Mouse (Mus musculus) cerebellum, postnatal 36 days (tissue): ENCODE data around the gene March4.

Experiments
- DNase-seq, 2 experiments: peaks; one replicate each; pipeline ENCODE4 v3.0.0; 2021 to 2022; ENCODE audit warnings: mixed read lengths in 2 of 2

The March4 gene

GRCm38 (mm10) chr1:72439146-72439545 is 97.6 kb downstream of the March4 start:
- peak; percentile 69 for DNase-seq

GRCm38 (mm10) chr1:72436967-72437366 is 99.8 kb downstream of the March4 start:
- DNase-seq, result no peak

- no peak for DNase-seq
Measured at GRCm38 (mm10) chr1:72434510-72434909, 102.2 kb downstream of the March4 start.

GRCm38 (mm10) chr1:72432579-72432978 is 104.2 kb downstream of the March4 start:
- DNase-seq, result no peak

- DNase-seq, result no peak
Measured at GRCm38 (mm10) chr1:72429107-72429807, 107.5 kb downstream of the March4 start.

- no peak for DNase-seq
Measured at GRCm38 (mm10) chr1:72428526-72428925, 108.2 kb downstream of the March4 start.

GRCm38 (mm10) chr1:72426456-72426855 is 110.3 kb downstream of the March4 start:
- DNase-seq, result no peak

- DNase-seq, result peak; percentile 88 to 90
Measured at GRCm38 (mm10) chr1:72422121-72422520, 114.6 kb downstream of the March4 start.

- no peak for DNase-seq
Measured at GRCm38 (mm10) chr1:72420220-72420619, 116.5 kb downstream of the March4 start.

GRCm38 (mm10) chr1:72418744-72419655 is 117.7 kb downstream of the March4 start:
- peak; percentile 39 to 56 for DNase-seq

- no peak for DNase-seq
Measured at GRCm38 (mm10) chr1:72414561-72415253, 122.0 kb downstream of the March4 start.

- DNase-seq, result no peak
Measured at GRCm38 (mm10) chr1:72414133-72414532, 122.6 kb downstream of the March4 start.

GRCm38 (mm10) chr1:72413205-72413604 is 123.5 kb downstream of the March4 start:
- no peak for DNase-seq

GRCm38 (mm10) chr1:72411108-72411507 is 125.6 kb downstream of the March4 start:
- DNase-seq, result no peak

GRCm38 (mm10) chr1:72409936-72410335 is 126.8 kb downstream of the March4 start:
- DNase-seq, result peak; percentile 35 to 66

- no peak for DNase-seq
Measured at GRCm38 (mm10) chr1:72406505-72407079, 130.1 kb downstream of the March4 start.

- DNase-seq, result no peak
Measured at GRCm38 (mm10) chr1:72401331-72402069, 135.2 kb downstream of the March4 start.

GRCm38 (mm10) chr1:72400616-72401015 is 136.1 kb downstream of the March4 start:
- DNase-seq, result peak; percentile 91 to 93

- no peak for DNase-seq
Measured at GRCm38 (mm10) chr1:72399720-72400401, 136.9 kb downstream of the March4 start.

GRCm38 (mm10) chr1:72390420-72390819 is 146.3 kb downstream of the March4 start:
- DNase-seq, result no peak

- DNase-seq, result no peak
Measured at GRCm38 (mm10) chr1:72383651-72384050, 153.1 kb downstream of the March4 start.

GRCm38 (mm10) chr1:72383056-72383455 is 153.7 kb downstream of the March4 start:
- DNase-seq, result no peak
